Mouse (Mus musculus): Measurements from ENCODE around the gene Snx9.

Snx9 gene

GRCm38 (mm10) chr17:5807847-5808386 is 33.2 kb upstream of the Snx9 start:
- DNase-seq: no peak

GRCm38 (mm10) chr17:5813863-5814640 is 27.1 kb upstream of the Snx9 start:
- DNase-seq: no peak

GRCm38 (mm10) chr17:5814641-5814920 is 26.5 kb upstream of the Snx9 start:
- no peak for DNase-seq

- DNase-seq: no peak
These were observed 23.3 kb upstream of the Snx9 start for GRCm38 (mm10) chr17:5817871-5818270.

GRCm38 (mm10) chr17:5819105-5819504 is 22.0 kb upstream of the Snx9 start:
- DNase-seq: no peak

- no peak for DNase-seq
These were observed 21.3 kb upstream of the Snx9 start for GRCm38 (mm10) chr17:5819799-5820201.

- DNase-seq: no peak
These were observed 18.6 kb upstream of the Snx9 start for GRCm38 (mm10) chr17:5822541-5822940.

- no peak for DNase-seq
These were observed 18.1 kb upstream of the Snx9 start for GRCm38 (mm10) chr17:5823032-5823431.

- no peak for DNase-seq
These were observed 13.1 kb upstream of the Snx9 start for GRCm38 (mm10) chr17:5827836-5828582.

- DNase-seq: no peak
These were observed 12.6 kb upstream of the Snx9 start for GRCm38 (mm10) chr17:5828583-5828836.

GRCm38 (mm10) chr17:5828944-5829343 is 12.2 kb upstream of the Snx9 start:
- no peak for DNase-seq

GRCm38 (mm10) chr17:5829930-5830329 is 11.2 kb upstream of the Snx9 start:
- no peak for DNase-seq

GRCm38 (mm10) chr17:5830382-5830781 is 10.7 kb upstream of the Snx9 start:
- no peak for DNase-seq

GRCm38 (mm10) chr17:5830832-5831231 is 10.3 kb upstream of the Snx9 start:
- no peak for DNase-seq

GRCm38 (mm10) chr17:5831257-5831806 is 9.8 kb upstream of the Snx9 start:
- no peak for DNase-seq

- peak in 1 of 2 experiments; percentile 24 for DNase-seq
These were observed 7.0 kb upstream of the Snx9 start for GRCm38 (mm10) chr17:5834166-5834565.

- no peak for DNase-seq
These were observed 6.3 kb upstream of the Snx9 start for GRCm38 (mm10) chr17:5834798-5835328.

GRCm38 (mm10) chr17:5839549-5840240 is 1.4 kb upstream of the Snx9 start:
- no peak for DNase-seq

GRCm38 (mm10) chr17:5840550-5841127 is 490 bp upstream of the Snx9 start:
- peak; percentile 55 to 61 for DNase-seq

GRCm38 (mm10) chr17:5841943-5842273 is 779 bp downstream of the Snx9 start:
- no peak for DNase-seq

- DNase-seq: no peak
These were observed 2.0 kb downstream of the Snx9 start for GRCm38 (mm10) chr17:5842988-5843640.

GRCm38 (mm10) chr17:5843641-5843990 is 2.5 kb downstream of the Snx9 start:
- no peak for DNase-seq

- no peak for DNase-seq
These were observed 4.2 kb downstream of the Snx9 start for GRCm38 (mm10) chr17:5845376-5845775.

All from cerebellum, postnatal 36 days (tissue).